Mouse (Mus musculus): Measurements from ENCODE around the gene Gm3233.
"Not testable (repeated sequence)": the region's sequence is repeated elsewhere in the genome, so short reads cannot be mapped to it uniquely, and the experiment has no call there.

The Gm3233 gene

DNA sequence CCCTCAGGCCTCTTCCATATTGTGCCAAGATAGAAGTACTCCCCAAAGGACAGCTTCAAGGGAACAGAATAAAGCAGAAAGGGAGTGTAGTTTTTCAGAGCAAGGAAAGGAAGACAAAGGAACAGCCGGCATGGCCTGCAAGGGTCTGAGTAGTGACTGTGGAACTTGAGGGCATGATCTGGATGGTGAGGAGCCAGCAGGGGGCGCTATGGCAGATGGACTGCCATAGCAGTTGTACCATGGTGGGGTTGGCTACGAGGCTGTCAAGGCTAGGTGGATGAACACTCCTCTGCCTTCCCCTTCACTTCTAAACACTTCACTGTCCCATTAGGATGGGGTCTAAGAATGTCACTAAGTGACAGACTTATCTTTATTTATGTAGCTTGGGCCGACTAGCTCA lies 30.2 kb downstream of the Gm3233 start:
- DNase-seq (ENCODE audit: low read depth, low spot score) = peak; percentile 8

DNA sequence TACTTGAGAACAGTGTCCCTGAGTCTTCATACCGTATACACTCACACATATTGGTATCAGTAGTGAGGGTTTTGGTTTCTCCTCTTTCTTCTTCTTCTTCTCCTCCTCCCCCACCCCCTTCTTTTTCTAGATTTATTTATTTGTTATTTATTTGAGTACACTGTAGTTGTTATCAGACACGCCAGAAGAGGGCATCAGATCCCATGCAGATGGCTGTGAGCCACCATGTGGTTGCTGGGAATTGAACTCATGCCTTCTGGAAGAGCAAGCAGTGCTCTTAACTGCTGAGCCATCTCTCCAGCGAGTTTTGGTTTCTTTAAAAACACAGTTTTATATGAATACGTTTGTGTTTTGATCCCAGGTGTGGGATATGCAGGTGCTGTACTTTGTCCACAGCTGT lies 31.2 kb downstream of the Gm3233 start:
- no peak for DNase-seq (ENCODE audit: low read depth, low spot score)

DNA sequence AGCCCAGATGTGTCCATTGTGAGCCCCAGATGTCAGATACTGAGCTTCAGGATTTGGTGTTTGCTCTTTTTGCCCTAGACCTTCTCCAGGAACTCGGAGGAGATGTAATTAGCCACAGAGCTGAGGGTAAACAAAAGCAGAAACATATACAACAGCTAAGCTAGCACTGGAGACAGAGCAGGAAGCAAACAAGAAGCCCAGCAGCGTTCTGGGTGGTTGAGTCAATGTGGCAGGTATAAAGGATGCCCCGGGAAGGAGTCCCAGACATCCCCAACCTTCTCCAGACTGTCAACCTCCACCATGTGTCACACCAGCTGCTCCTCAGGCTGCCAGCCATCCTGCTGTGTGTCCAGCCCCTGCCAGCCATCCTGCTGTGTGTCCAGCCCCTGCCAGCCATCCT lies 33.3 kb downstream of the Gm3233 start, which contains the start of gene Gm10100:
TSS of gene Gm10100 (plus strand) at position 301 of the 400 bp plus-strand sequence.
- no peak for DNase-seq (ENCODE audit: low read depth, low spot score)

DNA sequence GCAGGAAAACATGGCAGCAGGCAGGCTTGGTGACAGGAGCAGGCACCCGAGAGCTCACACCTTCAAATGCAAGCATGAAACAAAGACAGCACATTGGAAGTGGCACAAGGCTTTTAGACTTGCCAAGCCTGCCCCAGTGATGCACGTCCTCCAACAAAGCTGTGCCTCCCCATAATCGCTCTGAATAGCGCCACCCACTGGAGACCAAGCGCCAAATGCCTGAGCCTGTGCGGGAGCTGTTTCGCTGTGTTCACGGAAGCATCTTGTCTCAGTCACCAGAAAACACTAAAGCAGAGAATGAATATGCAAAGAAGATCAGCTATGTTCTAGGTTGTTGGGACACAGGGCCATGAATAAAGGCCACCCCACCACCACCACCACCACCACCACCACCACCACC lies 34.6 kb downstream of the Gm3233 start:
- DNase-seq (ENCODE audit: low read depth, low spot score) = no peak

DNA sequence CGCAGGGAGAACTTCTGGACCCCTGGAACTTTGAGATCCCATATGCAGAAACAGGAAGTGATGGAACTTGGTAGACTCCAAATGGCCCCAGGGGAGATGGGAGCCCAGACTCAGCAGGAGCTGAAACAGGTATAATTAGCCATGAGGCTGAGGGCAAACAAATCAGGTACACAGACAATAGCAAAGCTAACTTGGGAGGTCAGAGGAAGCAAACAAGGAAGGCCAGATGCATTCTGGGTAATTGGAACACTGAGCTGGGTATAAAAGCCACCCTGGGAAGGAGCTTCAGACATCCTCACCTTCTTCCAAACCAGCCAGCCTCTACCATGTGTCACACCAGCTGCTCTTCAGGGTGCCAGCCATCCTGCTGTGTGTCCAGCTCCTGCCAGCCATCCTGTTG lies 39.2 kb downstream of the Gm3233 start, which contains the start of gene Krtap12-1:
TSS of gene Krtap12-1 (plus strand) at position 301 of the 400 bp plus-strand sequence.
- not testable (repeated sequence) for DNase-seq (ENCODE audit: low read depth, low spot score)

DNA sequence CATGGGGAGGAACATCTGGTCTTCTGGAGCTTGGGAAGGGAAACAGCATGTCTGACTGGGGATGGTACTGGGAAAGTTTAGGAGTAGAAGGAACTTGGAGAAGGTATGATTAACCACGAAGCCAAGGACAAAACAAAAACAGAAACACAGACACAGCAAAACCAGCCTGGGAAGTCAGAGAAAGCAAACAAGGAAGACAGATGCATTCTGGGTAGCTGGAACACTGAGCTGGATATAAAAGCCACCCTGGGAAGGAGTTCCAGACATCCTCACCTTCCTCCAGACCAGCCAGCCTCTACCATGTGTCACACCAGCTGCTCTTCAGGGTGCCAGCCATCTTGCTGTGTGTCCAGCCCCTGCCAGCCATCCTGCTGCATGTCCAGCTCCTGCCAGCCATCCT lies 44.0 kb downstream of the Gm3233 start, which contains the start of gene Gm10142:
TSS of gene Gm10142 (plus strand) at position 301 of the 400 bp plus-strand sequence.
- DNase-seq (ENCODE audit: low read depth, low spot score) = no peak

DNA sequence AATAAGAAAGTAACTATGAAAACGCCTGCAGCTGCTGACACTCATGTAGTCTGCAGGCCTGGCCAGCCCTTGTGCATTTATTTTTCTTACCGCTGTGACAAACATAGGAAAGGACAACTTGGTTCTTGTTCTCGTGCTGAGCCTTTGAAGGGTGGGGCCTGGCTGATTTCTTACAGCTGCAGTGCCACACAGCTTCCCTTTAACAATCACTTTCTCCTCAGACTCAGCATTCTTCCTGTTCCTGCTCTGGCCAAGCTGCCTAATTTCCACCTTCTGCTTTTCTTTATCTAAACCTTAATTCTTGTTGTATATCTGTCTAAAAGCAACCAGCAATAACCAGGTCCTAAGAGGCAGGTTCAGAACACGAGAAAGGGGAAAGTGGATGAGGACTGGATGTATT lies 45.7 kb downstream of the Gm3233 start:
- DNase-seq (ENCODE audit: low read depth, low spot score) = no peak

DNA sequence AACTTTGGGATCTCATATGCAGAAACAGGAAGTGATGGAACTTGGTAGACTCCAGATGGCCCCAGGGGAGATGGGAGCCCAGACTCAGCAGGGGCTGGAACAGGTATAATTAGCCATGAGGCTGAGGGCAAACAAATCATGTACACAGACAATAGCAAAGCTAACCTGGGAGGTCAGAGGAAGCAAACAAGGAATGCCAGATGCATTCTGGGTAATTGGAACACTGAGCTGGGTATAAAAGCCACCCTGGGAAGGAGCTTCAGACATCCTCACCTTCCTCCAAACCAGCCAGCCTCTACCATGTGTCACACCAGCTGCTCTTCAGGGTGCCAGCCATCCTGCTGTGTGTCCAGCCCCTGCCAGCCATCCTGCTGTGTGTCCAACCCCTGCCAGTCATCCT lies 48.3 kb downstream of the Gm3233 start, which contains the start of gene Gm10024:
TSS of gene Gm10024 (plus strand) at position 301 of the 400 bp plus-strand sequence.
- DNase-seq (ENCODE audit: low read depth, low spot score) = not testable (repeated sequence)

DNA sequence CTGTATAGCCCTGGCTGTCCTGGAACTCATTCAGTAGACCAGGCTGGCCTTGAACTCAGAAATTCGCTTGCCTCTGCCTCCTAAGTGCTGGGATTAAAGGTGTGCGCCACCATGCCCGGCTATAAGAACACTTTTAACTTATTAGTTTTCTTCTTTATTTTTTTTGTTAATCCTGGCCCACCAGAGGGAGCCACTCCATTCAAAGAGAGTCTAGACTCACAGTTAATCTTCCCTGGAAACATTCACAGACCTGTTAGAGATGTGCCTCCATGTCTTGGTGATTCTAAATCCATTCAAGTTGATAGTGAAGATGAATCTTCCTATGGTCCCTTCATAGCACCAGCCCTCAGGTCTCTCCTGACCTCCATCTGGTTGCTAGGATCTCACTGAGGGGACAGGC lies 49.7 kb downstream of the Gm3233 start:
- DNase-seq (ENCODE audit: low read depth, low spot score) = no peak
